Mouse (Mus musculus): ENCODE measurements around the gene Slc25a41.
A peak's percentile ranks its signal among the peaks of the same experiment; 100 is the strongest.

The Slc25a41 gene

GRCm38 (mm10) chr17:56990115-56990746, 51.2 kb downstream of the Slc25a41 start, which contains the start of gene Clpp:
Gene Clpp (plus strand): TSS chr17:56990305.
- peak; percentile 100 for DNase-seq

DNA sequence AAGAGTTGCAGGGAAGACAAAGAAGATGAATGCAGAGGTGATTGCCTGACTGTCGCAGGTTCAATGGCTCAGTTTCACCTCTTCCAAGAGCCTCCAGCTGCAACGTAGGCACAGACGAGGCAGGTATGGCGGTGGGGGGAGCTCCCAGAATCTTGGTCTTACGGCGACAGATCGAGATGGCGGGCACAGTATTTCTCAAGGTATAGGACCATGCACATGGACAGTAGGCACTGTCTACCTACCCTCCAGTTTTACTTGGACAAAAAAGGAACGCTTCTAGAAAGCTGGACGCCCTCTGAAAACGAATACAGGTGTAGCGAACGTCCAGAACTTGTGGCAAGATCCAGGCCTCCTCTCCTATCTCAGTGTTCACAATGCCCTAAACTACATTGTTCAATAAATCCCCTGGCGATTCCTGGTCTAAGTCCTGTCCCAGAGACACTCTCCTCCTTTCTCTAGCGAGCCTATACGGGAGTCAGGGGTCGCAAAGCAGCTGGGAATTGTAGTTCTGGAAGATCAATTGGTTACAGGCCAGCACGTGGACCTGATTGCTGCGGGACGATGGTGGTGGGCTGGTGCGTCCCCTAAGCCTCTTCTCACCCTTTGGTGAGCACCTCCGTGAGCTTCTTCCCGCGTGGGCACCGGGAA, 51.9 kb downstream of the Slc25a41 start:
- DNase-seq, result peak; percentile 91

DNA sequence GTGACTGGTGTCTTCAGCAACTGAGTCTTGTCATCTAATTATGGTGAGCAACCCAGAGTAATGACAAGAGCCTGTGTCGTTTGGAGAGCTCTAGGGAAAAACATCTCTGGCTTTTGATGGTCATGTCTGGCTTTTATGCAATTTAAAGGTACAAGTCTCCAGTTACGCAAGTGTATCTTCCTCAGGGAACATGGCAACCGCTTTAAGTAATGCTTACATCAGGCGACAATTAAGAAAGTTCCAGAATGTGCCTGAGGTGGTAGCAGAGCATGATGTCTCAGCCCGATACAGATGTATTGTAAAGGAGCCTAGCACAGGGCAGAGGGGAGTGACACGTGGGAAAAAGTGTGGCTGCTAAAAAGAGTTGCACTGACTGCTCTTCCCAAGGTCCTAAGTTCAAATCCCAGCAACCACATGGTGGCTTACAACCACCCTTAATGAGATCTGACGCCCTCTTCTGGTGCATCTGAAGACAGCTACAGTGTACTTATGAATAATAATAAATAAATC, 52.5 kb downstream of the Slc25a41 start:
- DNase-seq, result peak; percentile 75

DNA sequence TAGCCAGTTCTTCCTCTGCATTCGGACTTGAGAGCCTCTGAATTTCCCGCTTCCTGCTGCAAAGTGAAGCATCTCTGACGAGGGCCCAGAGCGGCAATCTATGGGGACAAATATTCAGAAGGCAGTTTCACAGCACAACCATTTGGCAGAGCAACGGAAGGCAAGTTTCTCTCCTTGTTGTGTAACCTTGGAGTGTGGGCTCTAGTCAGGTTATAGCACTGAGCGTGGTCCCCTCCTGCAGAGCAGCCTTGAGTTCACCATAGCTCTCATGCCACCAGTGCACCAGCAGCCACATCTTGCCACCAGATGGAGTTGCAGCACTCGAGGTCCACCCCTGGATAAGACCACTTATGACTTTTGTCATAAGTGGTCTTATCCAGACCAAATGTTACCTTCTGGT, 53.0 kb downstream of the Slc25a41 start:
- DNase-seq, result peak; percentile 82

DNA sequence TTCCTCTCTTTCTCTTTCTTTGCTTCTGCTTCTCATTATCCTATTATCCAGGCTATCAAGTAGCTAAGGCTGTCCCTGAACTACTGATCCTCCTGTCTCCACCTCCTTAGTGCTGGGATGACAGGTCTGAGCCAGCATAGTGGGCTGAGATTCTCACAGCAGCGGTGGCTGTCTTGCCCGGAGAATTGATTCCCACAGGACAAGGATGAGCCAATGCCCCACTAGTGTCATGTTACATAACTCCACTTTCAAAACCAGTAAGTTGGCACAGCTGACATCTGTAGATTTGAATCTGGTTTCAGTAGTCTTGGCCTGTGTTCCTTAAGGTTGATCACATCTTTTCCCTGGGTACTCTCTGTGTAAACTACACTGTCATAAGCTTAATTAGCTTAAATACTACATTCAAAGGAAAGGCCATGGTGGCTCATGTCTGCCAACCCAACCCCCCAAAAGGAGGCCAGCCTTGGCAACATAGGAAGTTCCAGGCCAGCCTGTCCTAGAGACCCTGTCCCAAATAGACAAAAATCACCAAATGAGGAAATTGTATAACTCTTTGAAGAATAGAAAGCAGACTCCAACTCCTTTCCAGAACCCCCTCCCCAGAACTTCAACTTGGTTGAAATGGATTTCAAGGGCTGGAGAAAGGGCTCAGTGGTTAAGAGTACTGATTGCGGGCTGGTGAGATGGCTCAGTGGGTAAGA, 55.2 kb downstream of the Slc25a41 start:
- peak; percentile 65 for DNase-seq

DNA sequence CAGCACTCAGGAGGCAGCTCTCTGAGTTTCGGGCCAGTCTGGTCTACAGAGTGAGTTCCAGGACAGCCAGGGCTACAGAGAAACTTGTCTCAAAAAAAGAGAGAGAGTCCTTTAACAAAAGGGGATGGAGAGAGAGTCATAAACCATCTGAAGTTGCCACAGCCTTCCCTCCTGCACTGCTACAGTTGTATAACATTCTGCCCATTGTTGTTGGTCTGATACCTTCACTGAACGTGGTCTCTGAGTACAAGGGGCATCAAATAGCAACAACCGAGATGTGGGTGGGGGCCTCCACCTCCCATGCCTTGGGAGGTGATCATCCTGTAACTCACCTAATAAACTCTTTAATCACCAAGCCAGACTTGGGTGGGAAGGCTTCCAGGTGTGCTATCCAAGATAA, 55.8 kb downstream of the Slc25a41 start:
- peak; percentile 60 for DNase-seq

DNA sequence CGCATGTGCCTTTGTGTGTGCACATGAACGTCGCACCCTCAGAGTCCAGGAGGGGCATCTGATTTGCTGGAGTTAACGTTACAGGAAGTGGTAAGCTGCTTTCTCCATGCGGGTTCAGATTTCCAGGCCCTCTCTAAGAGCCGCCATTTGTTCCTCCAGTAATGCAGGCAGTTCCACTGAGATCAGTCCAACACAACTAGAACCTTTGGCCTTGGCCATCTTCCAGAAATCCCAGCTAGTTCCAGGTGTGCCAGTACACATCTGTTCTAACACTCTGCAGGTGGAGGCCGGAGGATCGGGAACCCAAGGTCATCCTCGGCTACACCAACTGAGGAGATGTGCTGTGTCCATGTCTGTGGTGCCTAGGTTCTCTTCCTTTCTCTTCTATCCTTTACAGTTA, 56.6 kb downstream of the Slc25a41 start:
- peak; percentile 82 for DNase-seq
